Mouse (Mus musculus): ENCODE results near the gene Cmss1. TPM values are rescaled to one million over a fixed set of nuclear protein-coding genes. Genes with fewer than 3 reads are reported as not detected.

Gene Cmss1
- polyA plus RNA-seq, 1 experiment from 2014 or later: 50.4 TPM

DNA sequence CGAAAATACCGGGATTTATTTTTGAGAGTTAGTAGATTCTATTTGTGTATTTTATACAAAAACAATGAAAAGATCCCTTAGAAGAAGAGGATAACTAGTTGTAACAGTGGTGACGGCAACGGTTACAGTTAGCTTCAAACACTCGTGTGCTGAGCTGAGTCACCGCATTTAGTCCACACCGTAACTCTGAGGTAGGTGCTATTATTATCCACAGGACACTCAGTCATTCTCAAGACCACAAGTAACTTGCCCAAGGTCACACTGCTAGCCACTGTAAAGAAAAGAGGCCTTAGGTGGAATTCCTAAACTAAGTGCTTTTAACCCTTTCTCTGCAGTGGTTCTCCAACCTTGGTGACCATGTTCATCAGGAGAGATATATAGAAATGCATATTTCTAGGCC is 79.8 kb downstream of the Cmss1 start:
- Histone ChIP-seq H3K4me1 (ENCODE audit: control insufficient read depth, insufficient read depth, low read length) (peaks cover 12% of the 10 kb centered on the region; the same call in 1 of the 2 replicates), H3K4me2 (replicated peaks; ENCODE audit: low read depth, low read length) (no peak overlapping the region), H3K36me3 (ENCODE audit: control insufficient read depth, insufficient read depth, low read length) (no peaks in the 10 kb centered on the region), H3K9me3 (ENCODE audit: control insufficient read depth, low read depth, low read length) (no peaks in the 10 kb centered on the region), H3K27ac (ENCODE audit: low read length) (no peak overlapping the region), H3K27me3 (ENCODE audit: control insufficient read depth, insufficient read depth, low read length) (no peaks in the 10 kb centered on the region), H3K9ac (replicated peaks; ENCODE audit: low read depth, low read length) (no peak overlapping the region), H3K4me3 (ENCODE audit: low read depth, low read length) (no peak overlapping the region)
- 82% methylated on average over 7 of the region's 7 CpGs for WGBS
- ATAC-seq (ENCODE audit: insufficient number of reproducible peaks, insufficient read depth, low FRiP score, low read depth): no peak

DNA sequence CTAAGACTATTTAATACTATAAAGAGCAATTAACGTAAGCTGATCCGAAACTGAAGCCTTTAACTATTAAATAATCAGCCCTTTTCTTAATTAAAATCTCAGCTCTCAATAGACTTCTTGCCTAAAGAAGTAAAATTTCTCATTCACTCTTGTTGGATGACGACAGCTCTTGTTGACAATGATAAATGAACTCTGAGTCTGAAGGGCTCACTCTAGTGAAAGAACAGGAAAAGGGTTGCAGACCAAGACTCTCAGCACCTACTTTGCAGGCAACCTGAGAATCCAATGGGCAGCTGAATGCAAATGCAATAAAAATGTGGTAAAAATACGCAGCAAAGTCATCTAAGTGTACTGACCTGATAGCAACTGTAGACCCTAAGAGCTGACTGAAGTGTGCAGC is 81.2 kb downstream of the Cmss1 start:
- WGBS: 54% methylated on average over 4 of the region's 4 CpGs
- Histone ChIP-seq H3K27me3 (ENCODE audit: control insufficient read depth, insufficient read depth, low read length) (no peaks in the 10 kb centered on the region), H3K27ac (ENCODE audit: low read length) (no peak overlapping the region), H3K9me3 (ENCODE audit: control insufficient read depth, low read depth, low read length) (no peaks in the 10 kb centered on the region), H3K9ac (replicated peaks; ENCODE audit: low read depth, low read length) (no peak overlapping the region), H3K4me2 (replicated peaks; ENCODE audit: low read depth, low read length) (no peak overlapping the region), H3K4me3 (ENCODE audit: low read depth, low read length) (no peak overlapping the region), H3K36me3 (ENCODE audit: control insufficient read depth, insufficient read depth, low read length) (no peaks in the 10 kb centered on the region), H3K4me1 (ENCODE audit: control insufficient read depth, insufficient read depth, low read length) (peaks cover 12% of the 10 kb centered on the region; the same call in 1 of the 2 replicates)
- ATAC-seq (ENCODE audit: insufficient number of reproducible peaks, insufficient read depth, low FRiP score, low read depth): no peak

- Histone ChIP-seq H3K9me3 (ENCODE audit: control insufficient read depth, low read depth, low read length) (no peaks in the 10 kb centered on the region), H3K4me3 (ENCODE audit: low read depth, low read length) (no peak overlapping the region), H3K9ac (replicated peaks; ENCODE audit: low read depth, low read length) (no peak overlapping the region), H3K27me3 (ENCODE audit: control insufficient read depth, insufficient read depth, low read length) (no peaks in the 10 kb centered on the region), H3K4me1 (ENCODE audit: control insufficient read depth, insufficient read depth, low read length) (peaks cover 12% of the 10 kb centered on the region; the same call in 1 of the 2 replicates), H3K4me2 (replicated peaks; ENCODE audit: low read depth, low read length) (no peak overlapping the region), H3K36me3 (ENCODE audit: control insufficient read depth, insufficient read depth, low read length) (no peaks in the 10 kb centered on the region), H3K27ac (ENCODE audit: low read length) (no peak overlapping the region)
- ATAC-seq (ENCODE audit: insufficient number of reproducible peaks, insufficient read depth, low FRiP score, low read depth): peak; percentile 75
- WGBS: 56% methylated on average over 5 of the region's 5 CpGs
Observed at GRCm38 (mm10) chr16:57525046-57525445, 81.6 kb downstream of the Cmss1 start.

- ATAC-seq (ENCODE audit: insufficient number of reproducible peaks, insufficient read depth, low FRiP score, low read depth): no peak
- H3K27ac ChIP-seq (ENCODE audit: low read length): no peak overlapping the region
- H3K9me3 ChIP-seq (ENCODE audit: control insufficient read depth, low read depth, low read length): no peaks in the 10 kb centered on the region
- H3K4me3 ChIP-seq (ENCODE audit: low read depth, low read length): no peak overlapping the region
- H3K4me1 ChIP-seq (ENCODE audit: control insufficient read depth, insufficient read depth, low read length): no peaks in the 10 kb centered on the region
- no peak overlapping the region for H3K9ac ChIP-seq (replicated peaks; ENCODE audit: low read depth, low read length)
- no peaks in the 10 kb centered on the region for H3K36me3 ChIP-seq (ENCODE audit: control insufficient read depth, insufficient read depth, low read length)
- 74% methylated on average over 10 of the region's 10 CpGs for WGBS
- H3K27me3 ChIP-seq (ENCODE audit: control insufficient read depth, insufficient read depth, low read length): no peaks in the 10 kb centered on the region
- no peak overlapping the region for H3K4me2 ChIP-seq (replicated peaks; ENCODE audit: low read depth, low read length)
Observed at GRCm38 (mm10) chr16:57515636-57516035, 91.0 kb downstream of the Cmss1 start.

DNA sequence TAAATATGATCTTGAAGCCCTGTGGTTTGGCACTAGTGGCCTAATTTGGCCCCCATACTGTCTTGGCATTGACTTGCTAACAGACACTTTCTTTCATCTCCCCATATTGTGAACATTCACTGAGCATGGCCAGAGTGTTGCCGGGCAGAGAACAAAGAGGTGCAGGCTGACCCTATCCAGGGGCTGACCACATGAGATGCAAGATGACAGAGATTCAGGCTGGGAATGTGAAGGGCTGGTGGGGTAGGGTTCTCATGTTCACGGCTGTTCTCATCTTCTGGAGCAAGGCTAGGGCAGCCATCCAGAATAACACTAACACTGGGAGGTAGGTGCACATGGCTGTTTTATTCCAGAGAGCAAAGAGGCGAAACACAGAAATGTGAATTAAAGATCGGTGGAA is 92.3 kb downstream of the Cmss1 start:
- Histone ChIP-seq H3K4me1 (ENCODE audit: control insufficient read depth, insufficient read depth, low read length) (no peaks in the 10 kb centered on the region), H3K36me3 (ENCODE audit: control insufficient read depth, insufficient read depth, low read length) (no peaks in the 10 kb centered on the region), H3K27me3 (ENCODE audit: control insufficient read depth, insufficient read depth, low read length) (no peaks in the 10 kb centered on the region), H3K4me2 (replicated peaks; ENCODE audit: low read depth, low read length) (no peak overlapping the region), H3K4me3 (ENCODE audit: low read depth, low read length) (no peak overlapping the region), H3K9ac (replicated peaks; ENCODE audit: low read depth, low read length) (no peak overlapping the region), H3K9me3 (ENCODE audit: control insufficient read depth, low read depth, low read length) (no peaks in the 10 kb centered on the region), H3K27ac (ENCODE audit: low read length) (no peak overlapping the region)
- WGBS: 78% methylated on average over 4 of the region's 4 CpGs
- no peak for ATAC-seq (ENCODE audit: insufficient number of reproducible peaks, insufficient read depth, low FRiP score, low read depth)

DNA sequence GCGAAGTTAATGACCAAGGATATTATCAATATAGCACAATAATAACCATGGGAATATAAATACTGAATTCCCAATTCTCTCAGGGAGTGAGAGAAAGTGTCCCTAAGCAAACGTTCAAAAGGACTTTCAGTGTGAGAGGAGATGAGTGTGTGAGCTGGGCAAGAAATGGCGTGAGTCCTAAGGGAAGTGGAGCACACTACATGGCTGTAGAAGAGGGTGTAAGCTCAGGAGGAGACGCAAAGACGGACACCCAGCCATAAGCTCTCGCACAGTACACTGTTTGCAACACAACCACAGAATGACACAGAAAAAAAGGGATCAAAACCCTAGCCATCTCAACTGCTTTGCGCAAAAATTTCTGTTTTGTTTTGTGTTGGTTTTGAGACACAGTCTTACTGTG is 93.1 kb downstream of the Cmss1 start:
- no peak overlapping the region for H3K27ac ChIP-seq (ENCODE audit: low read length)
- H3K27me3 ChIP-seq (ENCODE audit: control insufficient read depth, insufficient read depth, low read length): no peaks in the 10 kb centered on the region
- H3K4me2 ChIP-seq (replicated peaks; ENCODE audit: low read depth, low read length): no peak overlapping the region
- no peak for ATAC-seq (ENCODE audit: insufficient number of reproducible peaks, insufficient read depth, low FRiP score, low read depth)
- 89% methylated on average over 7 of the region's 7 CpGs for WGBS
- H3K4me1 ChIP-seq (ENCODE audit: control insufficient read depth, insufficient read depth, low read length): no peaks in the 10 kb centered on the region
- no peak overlapping the region for H3K9ac ChIP-seq (replicated peaks; ENCODE audit: low read depth, low read length)
- H3K36me3 ChIP-seq (ENCODE audit: control insufficient read depth, insufficient read depth, low read length): no peaks in the 10 kb centered on the region
- H3K4me3 ChIP-seq (ENCODE audit: low read depth, low read length): no peak overlapping the region
- H3K9me3 ChIP-seq (ENCODE audit: control insufficient read depth, low read depth, low read length): no peaks in the 10 kb centered on the region

DNA sequence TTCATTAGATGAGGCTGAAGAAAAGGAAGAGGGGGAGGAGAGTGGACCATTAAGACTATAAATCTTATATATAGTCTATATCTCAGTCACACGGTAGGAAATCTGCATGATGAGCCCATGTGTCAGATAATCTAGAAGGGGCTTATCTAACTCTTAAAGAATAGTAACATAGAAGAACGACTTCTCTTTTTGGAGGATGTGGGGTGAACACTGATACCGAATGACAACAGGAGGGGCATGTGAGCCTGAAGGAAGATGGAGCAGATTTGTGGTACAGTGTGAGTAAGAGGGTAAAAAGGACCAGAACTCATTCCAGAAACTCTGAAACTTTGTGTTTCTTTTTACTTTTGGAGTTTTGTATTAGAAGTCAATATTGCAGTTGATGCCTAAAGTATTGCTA is 97.6 kb downstream of the Cmss1 start:
- H3K27me3 ChIP-seq (ENCODE audit: control insufficient read depth, insufficient read depth, low read length): no peaks in the 10 kb centered on the region

GRCm38 (mm10) chr16:57508351-57508750 is 98.3 kb downstream of the Cmss1 start:
- no peak; the same call in 1 of the 2 replicates for ATAC-seq (ENCODE audit: insufficient number of reproducible peaks, insufficient read depth, low FRiP score, low read depth)

More for the DNA sequence above, 97.6 kb downstream of the Cmss1 start:
- no peak overlapping the region for H3K4me2 ChIP-seq (replicated peaks; ENCODE audit: low read depth, low read length)
- WGBS: 79% methylated on average over 3 of the region's 3 CpGs
- no peak overlapping the region for H3K9ac ChIP-seq (replicated peaks; ENCODE audit: low read depth, low read length)
- H3K4me3 ChIP-seq (ENCODE audit: low read depth, low read length): no peak overlapping the region
- H3K27ac ChIP-seq (ENCODE audit: low read length): no peak overlapping the region
- H3K4me1 ChIP-seq (ENCODE audit: control insufficient read depth, insufficient read depth, low read length): 0 out of 2 replicates have a peak, but pooled peaks cover 3% of the 10 kb centered on the region
- H3K9me3 ChIP-seq (ENCODE audit: control insufficient read depth, low read depth, low read length): no peaks in the 10 kb centered on the region
- no peaks in the 10 kb centered on the region for H3K36me3 ChIP-seq (ENCODE audit: control insufficient read depth, insufficient read depth, low read length)
- ATAC-seq (ENCODE audit: insufficient number of reproducible peaks, insufficient read depth, low FRiP score, low read depth): no peak

GRCm38 (mm10) chr16:57506133-57506532 is 100.5 kb downstream of the Cmss1 start:
- H3K4me2 ChIP-seq (replicated peaks; ENCODE audit: low read depth, low read length): no peak overlapping the region
- no peak overlapping the region for H3K4me3 ChIP-seq (ENCODE audit: low read depth, low read length)
- ATAC-seq (ENCODE audit: insufficient number of reproducible peaks, insufficient read depth, low FRiP score, low read depth): peak; percentile 91
- H3K9ac ChIP-seq (replicated peaks; ENCODE audit: low read depth, low read length): no peak overlapping the region
- WGBS: 28% methylated on average over 6 of the region's 6 CpGs
- no peaks in the 10 kb centered on the region for H3K27me3 ChIP-seq (ENCODE audit: control insufficient read depth, insufficient read depth, low read length)
- no peaks in the 10 kb centered on the region for H3K36me3 ChIP-seq (ENCODE audit: control insufficient read depth, insufficient read depth, low read length)
- H3K4me1 ChIP-seq (ENCODE audit: control insufficient read depth, insufficient read depth, low read length): 0 out of 2 replicates have a peak, but pooled peaks cover 3% of the 10 kb centered on the region
- 0 out of 2 replicates have a peak overlapping the region, but pooled peaks have one; percentile 52 for H3K27ac ChIP-seq (ENCODE audit: low read length)
- no peaks in the 10 kb centered on the region for H3K9me3 ChIP-seq (ENCODE audit: control insufficient read depth, low read depth, low read length)

More at GRCm38 (mm10) chr16:57508351-57508750, 98.3 kb downstream of the Cmss1 start:
- Histone ChIP-seq H3K9ac (replicated peaks; ENCODE audit: low read depth, low read length) (no peak overlapping the region), H3K4me1 (ENCODE audit: control insufficient read depth, insufficient read depth, low read length) (0 out of 2 replicates have a peak, but pooled peaks cover 3% of the 10 kb centered on the region), H3K4me3 (ENCODE audit: low read depth, low read length) (no peak overlapping the region), H3K27me3 (ENCODE audit: control insufficient read depth, insufficient read depth, low read length) (no peaks in the 10 kb centered on the region), H3K9me3 (ENCODE audit: control insufficient read depth, low read depth, low read length) (no peaks in the 10 kb centered on the region), H3K4me2 (replicated peaks; ENCODE audit: low read depth, low read length) (no peak overlapping the region), H3K27ac (ENCODE audit: low read length) (no peak overlapping the region), H3K36me3 (ENCODE audit: control insufficient read depth, insufficient read depth, low read length) (no peaks in the 10 kb centered on the region)
- WGBS: 52% methylated on average over 1 of the region's 1 CpGs
